Mouse (Mus musculus): ENCODE data around the gene Msrb2.
A peak's percentile ranks its signal among the peaks of the same experiment; 100 is the strongest.

DNA sequence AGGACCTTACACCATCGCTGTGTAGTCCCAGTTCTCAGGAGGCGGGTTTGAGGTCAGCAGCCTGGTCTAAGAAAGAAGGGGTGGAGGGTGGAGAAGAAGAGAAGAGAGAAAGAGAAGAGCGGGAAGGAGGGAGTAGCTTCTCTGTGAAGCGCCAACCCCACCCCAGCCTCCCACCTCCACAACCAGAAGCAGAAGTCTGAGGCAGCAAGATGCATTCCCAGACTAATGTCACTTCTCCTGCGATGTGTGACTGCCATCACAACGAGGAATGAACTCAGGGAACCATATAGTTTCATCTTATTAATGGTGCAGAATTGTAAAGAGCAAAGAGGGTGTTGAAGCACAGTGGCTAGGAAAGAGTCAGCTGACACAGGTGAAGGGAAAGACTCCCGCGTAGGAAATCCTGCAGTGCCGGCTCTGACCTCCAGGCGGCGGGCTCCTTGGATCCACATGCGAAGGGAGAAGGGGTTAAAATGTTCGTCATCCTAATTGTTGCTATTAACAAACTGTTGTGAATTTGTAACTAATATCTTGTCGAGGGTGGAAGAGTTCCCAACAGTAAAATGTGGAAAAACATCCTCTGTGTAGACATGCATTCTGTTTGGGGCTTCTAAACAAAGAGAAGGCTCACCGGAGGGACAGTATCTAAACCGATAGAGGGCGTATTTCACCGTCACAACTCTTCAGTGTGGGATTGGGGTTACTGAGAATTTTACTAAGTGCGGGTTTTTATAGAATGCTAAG is 43.2 kb downstream of the Msrb2 start:
- peak; percentile 83 for TF ChIP-seq CTCF (IDR thresholded peaks at IDR 0.05; ENCODE audit: low read depth, low read length)
- no peak for TF ChIP-seq POLR2A (IDR thresholded peaks at IDR 0.05; ENCODE audit: extremely low read depth, insufficient read depth, low read length)
